ENCODE assay signal across 8 mouse cellular contexts in genomic region chr15:83121709-83122565, GRCm38 (mm10). TPM values are rescaled to one million over a fixed set of nuclear protein-coding genes. Genes with fewer than 3 reads are reported as not detected.
DNase-seq lines count a peak whose midpoint lies in the region; ATAC-seq and TF ChIP-seq lines count a peak whose summit lies in the region.

No protein-coding gene starts in this region.

- peak; percentile 33 for TF ChIP-seq CTCF in kidney, postnatal 0 days (IDR thresholded peaks at IDR 0.05; ENCODE audit: low read depth)
- peak; percentile 35 for TF ChIP-seq CTCF in liver, postnatal 0 days (IDR thresholded peaks at IDR 0.05; ENCODE audit: low read depth)

- 3% methylated on average over 43 of the region's 43 CpGs for WGBS in kidney, postnatal 0 days
- 5% methylated on average over 41 of the region's 43 CpGs for WGBS in liver, postnatal 0 days (ENCODE audit: insufficient replicate concordance)
- WGBS in neural tube, embryonic 13.5 days, result 4% methylated on average over 43 of the region's 43 CpGs

- peak overlapping the region; percentile 63 for H3K9ac ChIP-seq in kidney, postnatal 0 days (ENCODE audit: low read depth, low read length)
- peak overlapping the region; percentile 81 for H3K9ac ChIP-seq in liver, postnatal 0 days (replicated peaks)
- H3K9ac ChIP-seq in neural tube, embryonic 13.5 days, result peak overlapping the region; percentile 83

- H3K27me3 ChIP-seq in kidney, postnatal 0 days (ENCODE audit: insufficient read depth, low read length), result no peaks in the 10 kb centered on the region
- H3K27me3 ChIP-seq in liver, postnatal 0 days (ENCODE audit: insufficient read depth, low read length), result no peaks in the 10 kb centered on the region
- H3K27me3 ChIP-seq in neural tube, embryonic 13.5 days, result no peaks in the 10 kb centered on the region

- no peak for TF ChIP-seq EP300 in liver, postnatal 0 days (IDR thresholded peaks at IDR 0.05; ENCODE audit: low read depth)

- ATAC-seq in kidney, postnatal 0 days (replicated peaks; ENCODE audit: low FRiP score, low read depth), result peak; percentile 15; the same call in 1 of the 2 replicates
- peak; percentile 56 for ATAC-seq in liver, postnatal 0 days
- peak; percentile 60 for ATAC-seq in neural tube, embryonic 13.5 days (ENCODE audit: low read depth)

- peak; percentile 83 for DNase-seq in 3134 (ENCODE audit: extremely low read depth, insufficient read length, low spot score)
- peak; percentile 83 for DNase-seq in Muller cell, postnatal 12 days (ENCODE audit: inconsistent ontology term)
- DNase-seq in cerebellum, postnatal 14 days, result peak; percentile 56 to 66
- peak; percentile 60 to 66 for DNase-seq in frontal cortex, postnatal 36 days (ENCODE audit: low spot score in 2 of 2)
- DNase-seq in kidney, postnatal 0 days (ENCODE audit: low spot score), result peak; percentile 63
- peak; percentile 73 for DNase-seq in liver, postnatal 0 days
- peak; percentile 49 to 65 for DNase-seq in thymus, postnatal 36 days

- peak overlapping the region; percentile 84 for H3K4me2 ChIP-seq in kidney, postnatal 0 days (ENCODE audit: low read length)
- H3K4me2 ChIP-seq in liver, postnatal 0 days (ENCODE audit: low read depth, low read length), result peak overlapping the region; percentile 96
- peak overlapping the region; percentile 81 for H3K4me2 ChIP-seq in neural tube, embryonic 13.5 days

- H3K9me3 ChIP-seq in kidney, postnatal 0 days (replicated peaks; ENCODE audit: low read length), result no peaks in the 10 kb centered on the region
- no peaks in the 10 kb centered on the region for H3K9me3 ChIP-seq in liver, postnatal 0 days (ENCODE audit: low read length)
- H3K9me3 ChIP-seq in neural tube, embryonic 13.5 days, result no peaks in the 10 kb centered on the region

- peak overlapping the region; percentile 82 for H3K27ac ChIP-seq in kidney, postnatal 0 days
- H3K27ac ChIP-seq in liver, postnatal 0 days (ENCODE audit: low read depth), result peak overlapping the region; percentile 34; the same call in 1 of the 2 replicates
- peak overlapping the region; percentile 89 for H3K27ac ChIP-seq in neural tube, embryonic 13.5 days (replicated peaks)

- peaks cover 33% of the 10 kb centered on the region for H3K36me3 ChIP-seq in kidney, postnatal 0 days (ENCODE audit: insufficient read depth, low read length)
- H3K36me3 ChIP-seq in liver, postnatal 0 days (replicated peaks; ENCODE audit: insufficient read depth, low read length), result peaks cover 39% of the 10 kb centered on the region
- H3K36me3 ChIP-seq in neural tube, embryonic 13.5 days, result peaks cover 53% of the 10 kb centered on the region

- peaks cover 4% of the 10 kb centered on the region; the same call in 1 of the 2 replicates for H3K4me1 ChIP-seq in kidney, postnatal 0 days (replicated peaks; ENCODE audit: insufficient read depth, low read length)
- H3K4me1 ChIP-seq in liver, postnatal 0 days (ENCODE audit: insufficient read depth), result peaks cover 4% of the 10 kb centered on the region; the same call in 1 of the 2 replicates
- H3K4me1 ChIP-seq in neural tube, embryonic 13.5 days (replicated peaks), result peaks cover 27% of the 10 kb centered on the region

- peak overlapping the region; percentile 91 for H3K4me3 ChIP-seq in kidney, postnatal 0 days (replicated peaks; ENCODE audit: low read depth, low read length)
- H3K4me3 ChIP-seq in liver, postnatal 0 days (ENCODE audit: low read depth, low read length), result peak overlapping the region; percentile 96
- peak overlapping the region; percentile 88 for H3K4me3 ChIP-seq in neural tube, embryonic 13.5 days

RNA-seq across cellular contexts. Expression of gene Rrp7a, which starts 0.7 kb away (rescaled TPM):
- polyA plus RNA-seq in kidney, postnatal 0 days (2015; fragmentation: Nextera tagmentation; extraction: Ambion mirVana), result 52.9 and 56.2 TPM in 2 replicates
- polyA plus RNA-seq in liver, postnatal 0 days (2015; fragmentation: Nextera tagmentation; extraction: Ambion mirVana), result 15.2 and 16.0 TPM in 2 replicates
- 68.3 and 76.0 TPM in 2 replicates for polyA plus RNA-seq in neural tube, embryonic 13.5 days (2015; fragmentation: Nextera tagmentation; extraction: Ambion mirVana)

RNA-seq across cellular contexts. Expression of gene Poldip3, which starts 27.2 kb away (rescaled TPM):
- polyA plus RNA-seq in kidney, postnatal 0 days (2015; fragmentation: Nextera tagmentation; extraction: Ambion mirVana), result 88.6 and 101 TPM in 2 replicates
- polyA plus RNA-seq in liver, postnatal 0 days (2015; fragmentation: Nextera tagmentation; extraction: Ambion mirVana), result 30.2 and 32.5 TPM in 2 replicates
- polyA plus RNA-seq in neural tube, embryonic 13.5 days (2015; fragmentation: Nextera tagmentation; extraction: Ambion mirVana), result 137 and 140 TPM in 2 replicates

RNA-seq across cellular contexts. Expression of gene Serhl, which starts 32.6 kb away (rescaled TPM):
- polyA plus RNA-seq in kidney, postnatal 0 days (2015; fragmentation: Nextera tagmentation; extraction: Ambion mirVana), result 76.5 and 83.5 TPM in 2 replicates
- polyA plus RNA-seq in liver, postnatal 0 days (2015; fragmentation: Nextera tagmentation; extraction: Ambion mirVana), result 24.2 and 24.3 TPM in 2 replicates
- polyA plus RNA-seq in neural tube, embryonic 13.5 days (2015; fragmentation: Nextera tagmentation; extraction: Ambion mirVana), result 20.8 and 31.3 TPM in 2 replicates

RNA-seq across cellular contexts. Expression of gene Cyb5r3, which starts 50.5 kb away (rescaled TPM):
- 90.9 and 104 TPM in 2 replicates for polyA plus RNA-seq in kidney, postnatal 0 days (2015; fragmentation: Nextera tagmentation; extraction: Ambion mirVana)
- 89.1 and 94.2 TPM in 2 replicates for polyA plus RNA-seq in liver, postnatal 0 days (2015; fragmentation: Nextera tagmentation; extraction: Ambion mirVana)
- 130 and 140 TPM in 2 replicates for polyA plus RNA-seq in neural tube, embryonic 13.5 days (2015; fragmentation: Nextera tagmentation; extraction: Ambion mirVana)

Comparison
In these comparisons a context has a peak if more than half of its experiments do, and no peak if none do; other contexts are left out.
1. Peak in every context shown above with its lines: DNase-seq, ATAC-seq, H3K4me3 ChIP-seq and H3K27ac ChIP-seq.
2. H3K27ac ChIP-seq: peak in every context shown above with its lines; median percentile 89 in neural tube, embryonic 13.5 days; 82 in kidney, postnatal 0 days; 34 in liver, postnatal 0 days.